Mouse (Mus musculus) CH12.LX (cell line): ENCODE data around the gene Snx10. TPM values are rescaled to one million over a fixed set of nuclear protein-coding genes. Genes with fewer than 3 reads are reported as not detected.
"Not testable (repeated sequence)": the region's sequence is repeated elsewhere in the genome, so short reads cannot be mapped to it uniquely, and the experiment has no call there.

Source experiments
- DNase-seq: peaks from one replicate; pipeline ENCODE4 v3.0.0-alpha.2; 2013; ENCODE audit errors: extremely low read depth
- H3K27ac ChIP-seq: 2 replicates; pipeline ENCODE4 v1.5.1; 2012; ENCODE audit warnings: low read depth, mild to moderate bottlenecking, control low read depth, moderate library complexity; ENCODE audit not compliant: insufficient read depth
- H3K27me3 ChIP-seq: replicated peaks from 2 replicates; pipeline ENCODE3; 2012; ENCODE audit warnings: inconsistent platforms
- H3K36me3 ChIP-seq, 2 experiments: replicated peaks in 1 of 2; 2 replicates each; pipeline versions ENCODE3 to v1.6.1; 2012; ENCODE audit warnings: inconsistent platforms in 1 of 2, low read length in 1 of 2, mild to moderate bottlenecking in 1 of 2, mixed read lengths in 1 of 2, moderate library complexity in 1 of 2; ENCODE audit not compliant: control insufficient read depth in 1 of 2, insufficient read depth in 1 of 2
- H3K4me1 ChIP-seq, 2 experiments: 2 replicates each; pipeline ENCODE4 v1.6.1; 2012; ENCODE audit warnings: inconsistent platforms in 1 of 2, moderate library complexity in 1 of 2; ENCODE audit not compliant: insufficient read depth in 2 of 2, control insufficient read depth in 1 of 2
- H3K4me2 ChIP-seq: 2 replicates; pipeline ENCODE4 v1.6.1; 2012; ENCODE audit warnings: low read depth, mild to moderate bottlenecking, control low read depth; ENCODE audit not compliant: poor library complexity, insufficient read depth, severe bottlenecking
- H3K4me3 ChIP-seq, 3 experiments: fragments of 150-350 bp in 1 of 3; sonication (generic) in 1 of 3; replicated peaks in 1 of 3; 2 replicates each; pipeline versions ENCODE3 to v1.5.1; 2011 to 2012; ENCODE audit warnings: low read depth in 2 of 3, low read length in 2 of 3, mild to moderate bottlenecking in 2 of 3, moderate library complexity in 2 of 3, control low read depth in 1 of 3, improper control_type of control experiment in 1 of 3, inconsistent platforms in 1 of 3, mixed read lengths in 1 of 3; ENCODE audit not compliant: poor library complexity in 1 of 3
- H3K79me2 ChIP-seq: replicated peaks from 2 replicates; pipeline ENCODE4 v1.6.1; 2012; ENCODE audit warnings: mild to moderate bottlenecking, moderate library complexity; ENCODE audit not compliant: control insufficient read depth, poor library complexity, insufficient read depth, severe bottlenecking; ENCODE audit errors: extremely low read depth
- H3K9ac ChIP-seq: 2 replicates; pipeline ENCODE4 v1.6.1; 2012; ENCODE audit warnings: low read depth, mild to moderate bottlenecking, control low read depth, moderate library complexity; ENCODE audit not compliant: insufficient read depth
- H3K9me3 ChIP-seq: replicated peaks from 2 replicates; pipeline ENCODE3; 2012; ENCODE audit warnings: low read length, inconsistent platforms, mixed read lengths
- CHD2 ChIP-seq: IDR thresholded peaks from 2 replicates; pipeline ENCODE4 v1.6.1; 2011; ENCODE audit warnings: low read length, improper control_type of control experiment
- CTCF ChIP-seq, 2 experiments: IDR thresholded peaks in 1 of 2; conservative IDR thresholded peaks in 1 of 2; 2 replicates each; pipeline ENCODE4 v1.5.1; 2011 to 2012; ENCODE audit warnings: low read depth in 2 of 2, low read length in 2 of 2, improper control_type of control experiment in 1 of 2, inconsistent platforms in 1 of 2, mild to moderate bottlenecking in 1 of 2, moderate library complexity in 1 of 2
- ELF1 ChIP-seq: IDR thresholded peaks from 2 replicates; pipeline ENCODE4 v1.6.1; 2014; ENCODE audit warnings: low read depth, mild to moderate bottlenecking, inconsistent platforms, low read length, improper control_type of control experiment
- GABPA ChIP-seq: IDR thresholded peaks from 2 replicates; pipeline ENCODE4 v1.6.1; 2012; ENCODE audit warnings: low read depth, low read length, improper control_type of control experiment, inconsistent platforms; ENCODE audit not compliant: insufficient replicate concordance
- JUN ChIP-seq: IDR thresholded peaks from 2 replicates; pipeline ENCODE4 v1.6.1; 2011; ENCODE audit warnings: low read depth, mild to moderate bottlenecking, low read length, improper control_type of control experiment, moderate library complexity; ENCODE audit not compliant: insufficient read depth
- KAT2A ChIP-seq: IDR thresholded peaks from 2 replicates; pipeline ENCODE4 v1.6.1; 2012; ENCODE audit warnings: low read length, improper control_type of control experiment, inconsistent platforms; ENCODE audit not compliant: insufficient replicate concordance
- MAFK ChIP-seq: IDR thresholded peaks from 2 replicates; pipeline ENCODE4 v1.6.1; 2011; ENCODE audit warnings: low read length, improper control_type of control experiment; ENCODE audit not compliant: insufficient replicate concordance
- MAX ChIP-seq: IDR thresholded peaks from 2 replicates; pipeline ENCODE4 v1.6.1; 2011; ENCODE audit warnings: low read length, improper control_type of control experiment
- MEF2A ChIP-seq: IDR thresholded peaks from 2 replicates; pipeline ENCODE4 v1.6.1; 2014; ENCODE audit warnings: low read depth, mild to moderate bottlenecking, inconsistent platforms, low read length, improper control_type of control experiment, borderline replicate concordance
- PAX5 ChIP-seq: IDR thresholded peaks from 2 replicates; pipeline ENCODE4 v1.6.1; 2012; ENCODE audit warnings: low read length, inconsistent platforms, mixed read lengths
- POLR2A ChIP-seq: IDR thresholded peaks from 2 replicates; pipeline ENCODE4 v1.6.1; 2011; ENCODE audit warnings: low read depth, mild to moderate bottlenecking, improper control_type of control experiment, low read length
- POLR2AphosphoS2 ChIP-seq: IDR thresholded peaks from 2 replicates; pipeline ENCODE4 v1.6.1; 2011; ENCODE audit warnings: low read depth, low read length, improper control_type of control experiment
- RCOR1 ChIP-seq: conservative IDR thresholded peaks from 2 replicates; pipeline ENCODE4 v1.6.1; 2012; ENCODE audit warnings: low read depth, mild to moderate bottlenecking, inconsistent platforms, low read length, improper control_type of control experiment
- SIN3A ChIP-seq: IDR thresholded peaks from 2 replicates; pipeline ENCODE4 v1.6.1; 2012; ENCODE audit warnings: low read length, improper control_type of control experiment, inconsistent platforms
- SMC3 ChIP-seq: IDR thresholded peaks from 2 replicates; pipeline ENCODE4 v1.6.1; 2011; ENCODE audit warnings: low read depth, low read length, improper control_type of control experiment
- TBP ChIP-seq: conservative IDR thresholded peaks from 2 replicates; pipeline ENCODE4 v1.6.1; 2011; ENCODE audit warnings: low read depth, low read length, improper control_type of control experiment
- UBTF ChIP-seq: IDR thresholded peaks from 2 replicates; pipeline ENCODE4 v1.6.1; 2012; ENCODE audit warnings: low read depth, mild to moderate bottlenecking, inconsistent platforms, low read length, improper control_type of control experiment, moderate library complexity
- ZC3H11A ChIP-seq: IDR thresholded peaks from 2 replicates; pipeline ENCODE4 v1.6.1; 2012; ENCODE audit warnings: low read depth, mild to moderate bottlenecking, inconsistent platforms, low read length, improper control_type of control experiment
- ZMIZ1 ChIP-seq: IDR thresholded peaks from 2 replicates; pipeline ENCODE4 v1.6.1; 2012; ENCODE audit warnings: low read depth, mild to moderate bottlenecking, inconsistent platforms, low read length, improper control_type of control experiment
- ZNF384 ChIP-seq: IDR thresholded peaks from 2 replicates; pipeline ENCODE4 v1.6.1; 2012; ENCODE audit warnings: low read depth, low read length, improper control_type of control experiment, inconsistent platforms
- dilution Hi-C: fragments of 300-500 bp; cut with MboI; formaldehyde crosslinking; loops from 2 replicates; pipeline ENCODE4 v1.14.3; 2020; ENCODE audit warnings: low sequenced_read_pairs; ENCODE audit not compliant: extremely low pct_unique_long_range_greater_than_20kb, extremely low pct_ligation_motif_present
- in situ Hi-C: fragments of 300-500 bp; cut with MboI; formaldehyde crosslinking; loops from 3 replicates; pipeline ENCODE4 v1.14.3; 2019; ENCODE audit warnings: low sequenced_read_pairs, low pct_ligation_motif_present, low pct_unique_long_range_greater_than_20kb, mixed read lengths
- polyA plus RNA-seq: library from polyadenylated mRNA; unstranded; fragments of >175 nt; gene quantifications from 2 replicates; pipeline ENCODE4 v1.2.1, GENCODE M21; 2012; ENCODE audit warnings: low read depth; ENCODE audit not compliant: insufficient read length
- total RNA-seq, 2 experiments: library from RNA; depleted of rRNA; stranded (reverse); fragments of 300-350 nt in 1 of 2; fragments of >200 nt in 1 of 2; gene quantifications; 2 replicates each; pipeline ENCODE4 v1.2.3; 2012 to 2014

Gene Snx10
- total and polyA plus RNA-seq, 3 experiments = 27.6 to 84.7 (median 46.2) TPM

GRCm38 (mm10) chr6:51483861-51484260, 39.8 kb upstream of the Snx10 start:
- H3K9me3 ChIP-seq = peaks cover 4% of the 10 kb centered on the region
- H3K4me2 ChIP-seq = no peak overlapping the region
- no peak overlapping the region for H3K4me3 ChIP-seq
- H3K9ac ChIP-seq = no peak overlapping the region
- H3K27me3 ChIP-seq = no peaks in the 10 kb centered on the region
- 0 out of 4 replicates have a peak, but pooled peaks cover 0 to under 1% of the 10 kb centered on the region in 2 experiments for H3K4me1 ChIP-seq
- no peak overlapping the region for H3K27ac ChIP-seq
- H3K79me2 ChIP-seq = peaks cover 5% of the 10 kb centered on the region; the same call in 1 of the 2 replicates
- dilution Hi-C loops = no loop called here
- in situ Hi-C loops = no loop called here
- TF ChIP-seq SIN3A = no peak
- TF ChIP-seq JUN = no peak
- TF ChIP-seq ZNF384 = no peak
- no peak for TF ChIP-seq PAX5
- TF ChIP-seq ZMIZ1 = no peak
- TF ChIP-seq GABPA = no peak
- no peak for TF ChIP-seq TBP
- TF ChIP-seq SMC3 = no peak
- no peak for TF ChIP-seq MEF2A
- no peak for TF ChIP-seq RCOR1
- no peak for TF ChIP-seq MAX
- no peak for TF ChIP-seq KAT2A
- TF ChIP-seq ELF1 = no peak
- no peak for TF ChIP-seq POLR2AphosphoS2
- TF ChIP-seq ZC3H11A = no peak
- no peak for TF ChIP-seq UBTF
- TF ChIP-seq MAFK = no peak
- TF ChIP-seq CHD2 = no peak
- TF ChIP-seq POLR2A = no peak
- TF ChIP-seq, all 38 proteins: peak for 0
- peaks cover 29 to 41% of the 10 kb centered on the region in 2 experiments for H3K36me3 ChIP-seq
- DNase-seq = no peak

- dilution Hi-C loops, H3K4me3 ChIP-seq, in situ Hi-C loops, H3K9me3 ChIP-seq, H3K9ac ChIP-seq, H3K4me1 ChIP-seq, H3K27me3 ChIP-seq, H3K4me2 ChIP-seq, DNase-seq, H3K27ac ChIP-seq, H3K79me2 ChIP-seq: not testable (repeated sequence)
- peaks cover 22 to 35% of the 10 kb centered on the region in 2 experiments for H3K36me3 ChIP-seq
- peak in 1 of 2 experiments; percentile 42; a peak in 2 of 4 replicates for TF ChIP-seq CTCF (conservative IDR thresholded peaks at IDR 0.05 in 1 of 2, IDR thresholded peaks at IDR 0.05 in 1 of 2; ENCODE audit: low read depth in 2 of 2, low read length in 2 of 2)
Measured at GRCm38 (mm10) chr6:51484556-51484955, 39.1 kb upstream of the Snx10 start.
